12 mouse cellular contexts compared by ENCODE assay signal in the genomic region with DNA sequence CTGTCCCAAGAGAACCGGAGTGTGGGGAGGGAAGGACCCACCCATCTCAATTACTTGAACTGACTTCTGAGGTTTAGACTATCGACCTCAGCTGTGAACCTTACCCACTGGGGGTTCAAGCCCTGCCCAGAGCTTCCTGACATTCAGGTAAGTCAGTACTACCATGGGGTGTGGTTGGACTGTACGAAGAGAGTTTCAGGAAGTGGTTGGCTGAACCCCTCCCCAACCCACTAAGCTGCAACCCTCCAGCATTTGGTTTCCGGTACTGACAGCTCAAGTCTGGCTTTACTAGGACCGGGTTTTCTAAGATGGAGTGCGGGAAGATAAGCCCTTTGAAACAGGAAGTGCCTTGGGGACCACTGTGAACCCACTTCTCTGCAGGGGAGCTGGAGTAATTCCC. TPM values are rescaled to one million over a fixed set of nuclear protein-coding genes. Genes with fewer than 3 reads are reported as not detected.
DNase-seq lines count a peak whose midpoint lies in the region; ATAC-seq and TF ChIP-seq lines count a peak whose summit lies in the region.
"Had no signal": no experiment of that assay in that cellular context is flagged by ENCODE, and none has a peak within 500 bp of the region (broad histone marks: within the 10 kb centered on the region; RNA-seq: fewer than 3 reads in every experiment).

No protein-coding gene starts in this region.

- H3K4me1 ChIP-seq in hindbrain, embryonic 16.5 days (ENCODE audit: control insufficient read depth, insufficient read depth, low read depth, low read length), result peaks cover 11% of the 10 kb centered on the region

- no peak overlapping the region for H3K4me2 ChIP-seq in hindbrain, embryonic 16.5 days (ENCODE audit: low read length)
- H3K4me2 ChIP-seq: embryonic facial prominence, embryonic 15.5 days; lung, embryonic 14.5 days; neural tube, embryonic 12.5 days had no signal

- 75% methylated on average over 6 of the region's 6 CpGs for WGBS in hindbrain, embryonic 16.5 days

- no peak overlapping the region for H3K4me3 ChIP-seq in layer of hippocampus, adult 2 months
- no peak overlapping the region for H3K4me3 ChIP-seq in hindbrain, embryonic 16.5 days (ENCODE audit: low read length)
- H3K4me3 ChIP-seq: embryonic facial prominence, embryonic 15.5 days; neural tube, embryonic 12.5 days had no signal

- TF ChIP-seq CTCF in layer of hippocampus, adult 2 months (conservative IDR thresholded peaks at IDR 0.05), result no peak

- H3K36me3 ChIP-seq in hindbrain, embryonic 16.5 days (ENCODE audit: control insufficient read depth, insufficient read depth, low read length), result no peaks in the 10 kb centered on the region
- H3K36me3 ChIP-seq: embryonic facial prominence, embryonic 15.5 days; neural tube, embryonic 12.5 days had no signal

- H3K27ac ChIP-seq in layer of hippocampus, adult 2 months, result no peak overlapping the region
- no peak overlapping the region for H3K27ac ChIP-seq in hindbrain, embryonic 16.5 days (ENCODE audit: low read depth, low read length)
- H3K27ac ChIP-seq: embryonic facial prominence, embryonic 15.5 days; neural tube, embryonic 12.5 days had no signal

- ATAC-seq in granulocyte monocyte progenitor cell, adult 5-6 weeks (replicated peaks; ENCODE audit: poor library complexity, severe bottlenecking), result peak; percentile 80
- peak; percentile 71 for ATAC-seq in megakaryocyte progenitor cell, adult 5-6 weeks (replicated peaks; ENCODE audit: poor library complexity)
- no peak for ATAC-seq in hindbrain, embryonic 16.5 days

- peak; percentile 54 for DNase-seq in lung, postnatal 36 days
- DNase-seq in lung, postnatal 14 days, result no peak
- peak; percentile 73 to 82 for DNase-seq in thymus, postnatal 36 days
- DNase-seq in layer of hippocampus, postnatal 10 days (ENCODE audit: low spot score in 2 of 2), result no peak
- DNase-seq in layer of hippocampus, adult 2 months (ENCODE audit: low spot score in 2 of 2), result no peak
- DNase-seq: cerebellum, adult 11-12 months; lung, embryonic 14.5 days had no signal

- no peaks in the 10 kb centered on the region for H3K27me3 ChIP-seq in hindbrain, embryonic 16.5 days (replicated peaks; ENCODE audit: control insufficient read depth, insufficient read depth, low read length)

- no peak overlapping the region for H3K9ac ChIP-seq in hindbrain, embryonic 16.5 days (ENCODE audit: low read depth, low read length)
- H3K9ac ChIP-seq: embryonic facial prominence, embryonic 15.5 days; lung, embryonic 14.5 days; neural tube, embryonic 12.5 days had no signal

- no peaks in the 10 kb centered on the region for H3K9me3 ChIP-seq in hindbrain, embryonic 16.5 days (ENCODE audit: control insufficient read depth, low read length)
- H3K9me3 ChIP-seq: embryonic facial prominence, embryonic 15.5 days; neural tube, embryonic 12.5 days had no signal

RNA-seq across cellular contexts. Expression of a gene that starts 4.0 kb away (rescaled TPM):
- total RNA-seq in granulocyte monocyte progenitor cell, adult 5-6 weeks (2014; fragmentation: Nextera tagmentation), result 1.7 TPM in 1 of 2 replicates, not detected in the other
- 1.7 TPM in 1 of 2 replicates, not detected in the other for total RNA-seq in granulocyte monocyte progenitor cell, adult 5-6 weeks (2017)
- total RNA-seq in megakaryocyte progenitor cell, adult 5-6 weeks (2015), result not detected in 2 replicates
- total RNA-seq in megakaryocyte progenitor cell, adult 5-6 weeks (2017), result not detected in 2 replicates
- 1 to 10 TPM; 2.7 to 3.7 TPM for total RNA-seq in layer of hippocampus, postnatal 10 days (2021)
- total RNA-seq in layer of hippocampus, adult 2 months (2021), result 1 to 10 TPM; 2.7 to 4.5 TPM
- polyA plus RNA-seq in hindbrain, embryonic 16.5 days (2015; fragmentation: Nextera tagmentation; extraction: Ambion mirVana), result 0.69 and 2.1 TPM in 2 replicates

RNA-seq across cellular contexts. Expression of a gene that starts 5.3 kb away (rescaled TPM):
- total RNA-seq in granulocyte monocyte progenitor cell, adult 5-6 weeks (2014; fragmentation: Nextera tagmentation), result not detected in 2 replicates
- not detected in 2 replicates for total RNA-seq in granulocyte monocyte progenitor cell, adult 5-6 weeks (2017)
- not detected in 2 replicates for total RNA-seq in megakaryocyte progenitor cell, adult 5-6 weeks (2015)
- not detected in 2 replicates for total RNA-seq in megakaryocyte progenitor cell, adult 5-6 weeks (2017)
- total RNA-seq in layer of hippocampus, postnatal 10 days (2021), result 10 to 100 TPM; 24.0 to 24.7 TPM
- total RNA-seq in layer of hippocampus, adult 2 months (2021), result 10 to 100 TPM in 1 of 2 experiments, 1 to 10 TPM in 1; 9.7 to 12.0 TPM
- polyA plus RNA-seq in hindbrain, embryonic 16.5 days (2015; fragmentation: Nextera tagmentation; extraction: Ambion mirVana), result 38.9 and 44.7 TPM in 2 replicates

RNA-seq across cellular contexts. Expression of a gene that starts 23.7 kb away (rescaled TPM):
- 2.3 and 6.4 TPM in 2 replicates for total RNA-seq in granulocyte monocyte progenitor cell, adult 5-6 weeks (2014; fragmentation: Nextera tagmentation)
- 2.4 and 3.6 TPM in 2 replicates for total RNA-seq in granulocyte monocyte progenitor cell, adult 5-6 weeks (2017)
- total RNA-seq in megakaryocyte progenitor cell, adult 5-6 weeks (2015), result 0.29 and 1.4 TPM in 2 replicates
- 2.8 and 3.5 TPM in 2 replicates for total RNA-seq in megakaryocyte progenitor cell, adult 5-6 weeks (2017)
- total RNA-seq in layer of hippocampus, postnatal 10 days (2021), result 1 to 10 TPM; 2.6 to 2.9 TPM
- 1 to 10 TPM; 2.3 TPM for total RNA-seq in layer of hippocampus, adult 2 months (2021)
- polyA plus RNA-seq in hindbrain, embryonic 16.5 days (2015; fragmentation: Nextera tagmentation; extraction: Ambion mirVana), result 2.9 and 3.5 TPM in 2 replicates

RNA-seq across cellular contexts. Expression of a gene that starts 47.7 kb away (rescaled TPM):
- total RNA-seq in granulocyte monocyte progenitor cell, adult 5-6 weeks (2014; fragmentation: Nextera tagmentation), result 11.8 and 20.1 TPM in 2 replicates
- 11.8 and 15.4 TPM in 2 replicates for total RNA-seq in granulocyte monocyte progenitor cell, adult 5-6 weeks (2017)
- 7.3 and 9.7 TPM in 2 replicates for total RNA-seq in megakaryocyte progenitor cell, adult 5-6 weeks (2015)
- total RNA-seq in megakaryocyte progenitor cell, adult 5-6 weeks (2017), result 11.2 and 14.9 TPM in 2 replicates
- total RNA-seq in layer of hippocampus, postnatal 10 days (2021), result 10 to 100 TPM; 19.4 to 23.7 TPM
- 10 to 100 TPM; 14.5 to 16.0 TPM for total RNA-seq in layer of hippocampus, adult 2 months (2021)
- polyA plus RNA-seq in hindbrain, embryonic 16.5 days (2015; fragmentation: Nextera tagmentation; extraction: Ambion mirVana), result 15.4 and 19.8 TPM in 2 replicates

RNA-seq across cellular contexts. Expression of a gene that starts 48.1 kb away (rescaled TPM):
- 97.0 and 127 TPM in 2 replicates for total RNA-seq in granulocyte monocyte progenitor cell, adult 5-6 weeks (2014; fragmentation: Nextera tagmentation)
- total RNA-seq in granulocyte monocyte progenitor cell, adult 5-6 weeks (2017), result 74.4 and 109 TPM in 2 replicates
- total RNA-seq in megakaryocyte progenitor cell, adult 5-6 weeks (2015), result 69.5 and 70.4 TPM in 2 replicates
- 53.5 and 67.6 TPM in 2 replicates for total RNA-seq in megakaryocyte progenitor cell, adult 5-6 weeks (2017)
- total RNA-seq in layer of hippocampus, postnatal 10 days (2021), result 100 to 1,000 TPM in 1 of 2 experiments, 10 to 100 TPM in 1; 98.1 to 109 TPM
- total RNA-seq in layer of hippocampus, adult 2 months (2021), result 10 to 100 TPM; 69.8 to 76.6 TPM
- polyA plus RNA-seq in hindbrain, embryonic 16.5 days (2015; fragmentation: Nextera tagmentation; extraction: Ambion mirVana), result 114 and 124 TPM in 2 replicates

Comparison
In these comparisons a context has a peak if more than half of its experiments do, and no peak if none do; other contexts are left out.
1. DNase-seq: peak in lung, postnatal 36 days (single experiment) and thymus, postnatal 36 days (2 of 2); none in lung, postnatal 14 days (single experiment), layer of hippocampus, postnatal 10 days (0 of 2) and layer of hippocampus, adult 2 months (0 of 2).
2. RNA of a gene that starts 5.3 kb away (total RNA-seq): 24.0 to 24.7 TPM in layer of hippocampus, postnatal 10 days and 9.7 to 12.0 TPM in layer of hippocampus, adult 2 months; not detected in granulocyte monocyte progenitor cell, adult 5-6 weeks and not detected in megakaryocyte progenitor cell, adult 5-6 weeks; every median in the first group is over 10 times any median in the second.